Mouse (Mus musculus) lung, postnatal 0 days (tissue): ENCODE measurements around the gene Alox5. TPM values are rescaled to one million over a fixed set of nuclear protein-coding genes. Genes with fewer than 3 reads are reported as not detected.

ENCODE experiments used
- ATAC-seq: fragments of 200-750 bp; cut with Nextera tagmentation; 2 replicates; pipeline ENCODE4 v1.8.0; 2017; ENCODE audit warnings: moderate library complexity
- DNase-seq: peaks from one replicate; pipeline ENCODE4 v3.0.0-alpha.2; 2016; ENCODE audit warnings: low spot score
- H3K27ac ChIP-seq: fragments of 300-500 bp; sonication (generic); 2 replicates; pipeline ENCODE4 v1.5.1; 2014; ENCODE audit warnings: antibody characterized with exemption, mild to moderate bottlenecking, low read length, mixed read lengths
- H3K27me3 ChIP-seq: fragments of 300-500 bp; sonication (generic); replicated peaks from 2 replicates; pipeline ENCODE4 v1.6.1; 2014; ENCODE audit warnings: low read length, mixed read lengths; ENCODE audit not compliant: insufficient read depth
- H3K36me3 ChIP-seq: fragments of 300-500 bp; sonication (generic); 2 replicates; pipeline ENCODE4 v1.6.1; 2014; ENCODE audit warnings: low read length, mixed read lengths; ENCODE audit not compliant: insufficient read depth
- H3K4me1 ChIP-seq: fragments of 300-500 bp; sonication (generic); 2 replicates; pipeline ENCODE4 v1.6.1; 2014; ENCODE audit warnings: antibody characterized with exemption, low read depth, low read length, mixed read lengths; ENCODE audit not compliant: insufficient read depth
- H3K4me2 ChIP-seq: fragments of 300-500 bp; sonication (generic); replicated peaks from 2 replicates; pipeline ENCODE4 v1.6.1; 2014; ENCODE audit warnings: low read depth, mild to moderate bottlenecking, low read length, moderate library complexity, mixed read lengths
- H3K4me3 ChIP-seq: fragments of 300-500 bp; sonication (generic); 2 replicates; pipeline ENCODE4 v1.5.1; 2014; ENCODE audit warnings: low read depth, low read length
- H3K9ac ChIP-seq: fragments of 300-500 bp; sonication (generic); replicated peaks from 2 replicates; pipeline ENCODE4 v1.6.1; 2014; ENCODE audit warnings: low read depth, mild to moderate bottlenecking
- H3K9me3 ChIP-seq: fragments of 300-500 bp; sonication (generic); 2 replicates; pipeline ENCODE4 v1.6.1; 2016; ENCODE audit warnings: low read length, mixed read lengths
- CTCF ChIP-seq: IDR thresholded peaks from 2 replicates; pipeline ENCODE4 v1.5.1; 2016; ENCODE audit warnings: antibody characterized with exemption, mild to moderate bottlenecking
- EP300 ChIP-seq: IDR thresholded peaks from 2 replicates; pipeline ENCODE4 v1.6.1; 2016; ENCODE audit warnings: antibody characterized with exemption, mild to moderate bottlenecking, control low read depth
- WGBS: fragments of 180-500 bp; shearing (Covaris S2); extraction: QIAGEN DNeasy Blood & Tissue Kit; methylation state at CpG from one replicate; pipeline ENCODE4 v1.1.7; 2014; 5-methylcytosine and 5-hydroxymethylcytosine counted together
- polyA plus RNA-seq: library from polyadenylated mRNA; unstranded; fragments of >200 nt; fragmentation: Nextera tagmentation; extraction: Ambion mirVana; gene quantifications from 2 replicates; pipeline ENCODE4 v1.2.1, GENCODE M21; 2015

Alox5 gene
- polyA plus RNA-seq, 1 experiment from 2014 or later = 3.1 TPM

DNA sequence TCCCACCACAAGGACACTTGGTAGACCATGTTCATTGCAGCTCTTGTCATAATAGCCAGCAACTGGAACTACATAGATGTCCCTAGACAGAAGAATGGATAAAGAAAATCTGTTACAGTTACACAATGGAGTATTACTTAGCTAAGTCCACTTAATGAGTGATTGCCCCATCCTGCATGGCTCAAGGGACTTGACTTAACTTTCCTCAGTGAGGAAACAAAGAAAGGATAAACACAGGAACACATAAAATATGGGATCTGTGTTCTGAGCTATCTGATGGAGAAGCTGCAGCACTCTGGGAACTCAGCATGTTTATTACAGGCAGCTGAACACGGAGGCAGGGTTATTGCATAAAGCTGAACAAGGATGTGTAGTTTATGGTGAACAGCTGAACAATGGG, 24.1 kb upstream of the Alox5 start:
- no peak overlapping the region for H3K27ac ChIP-seq
- no peak overlapping the region for H3K4me3 ChIP-seq
- ATAC-seq (no peak), DNase-seq (no peak)
- no peaks in the 10 kb centered on the region for H3K36me3 ChIP-seq
- no peak overlapping the region for H3K4me2 ChIP-seq
- H3K9me3 ChIP-seq = no peaks in the 10 kb centered on the region
- WGBS = 59% methylated on average over 1 of the region's 1 CpGs
- H3K27me3 ChIP-seq = no peaks in the 10 kb centered on the region
- TF ChIP-seq CTCF (no peak), EP300 (no peak)
- no peaks in the 10 kb centered on the region for H3K4me1 ChIP-seq
- H3K9ac ChIP-seq = no peak overlapping the region

DNA sequence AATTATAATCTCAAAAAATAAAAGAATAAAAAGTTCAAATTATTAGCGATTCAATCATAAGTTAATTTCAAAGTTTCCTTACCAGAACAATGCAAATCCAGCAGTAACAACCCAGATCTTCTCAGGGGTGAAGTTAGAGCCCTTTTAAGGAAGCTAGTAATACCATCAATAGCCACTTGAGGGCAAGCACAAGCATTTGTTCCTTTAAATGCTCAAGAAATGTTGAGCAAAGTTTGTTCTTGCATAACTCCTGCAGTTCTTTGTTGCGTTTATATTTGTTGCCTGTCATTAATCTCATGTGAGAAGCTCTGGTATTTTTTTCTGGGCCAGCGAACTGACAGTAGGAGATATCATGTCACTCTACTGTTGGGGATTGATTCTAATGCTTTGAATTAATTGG, 7.1 kb upstream of the Alox5 start:
- Histone ChIP-seq H3K36me3 (no peaks in the 10 kb centered on the region), H3K27me3 (no peaks in the 10 kb centered on the region), H3K4me1 (no peaks in the 10 kb centered on the region), H3K9ac (no peak overlapping the region), H3K4me2 (no peak overlapping the region), H3K27ac (no peak overlapping the region), H3K9me3 (no peaks in the 10 kb centered on the region), H3K4me3 (no peak overlapping the region)
- no peak for ATAC-seq
- WGBS = 18% methylated on average over 3 of the region's 3 CpGs
- peak; percentile 66 for TF ChIP-seq CTCF
- TF ChIP-seq EP300 = no peak
- peak; percentile 84 for DNase-seq

DNA sequence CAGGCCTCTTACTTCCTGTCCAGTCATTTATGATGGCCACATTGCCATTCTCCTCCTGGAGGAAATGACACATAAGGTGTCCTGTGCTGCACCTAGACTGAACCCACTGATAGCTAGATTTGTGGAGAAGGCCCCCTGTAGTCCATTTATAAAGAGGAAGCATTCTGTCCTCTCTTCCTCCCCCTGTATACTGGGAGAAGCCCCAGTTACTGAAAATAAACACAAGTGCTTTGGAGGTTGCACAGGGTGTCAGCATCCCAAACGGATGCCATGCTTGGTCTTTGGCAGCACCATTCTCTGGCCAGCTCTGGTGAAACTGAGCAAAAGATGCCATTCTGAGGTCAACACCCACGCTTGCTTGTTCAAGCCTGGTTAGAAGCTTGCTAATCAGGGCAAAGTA, 1.7 kb downstream of the Alox5 start:
- TF ChIP-seq CTCF (no peak), EP300 (no peak)
- H3K4me1 ChIP-seq = 0 out of 2 replicates have a peak, but pooled peaks cover 4% of the 10 kb centered on the region
- H3K27me3 ChIP-seq = peaks cover 17% of the 10 kb centered on the region; the same call in 1 of the 2 replicates
- DNase-seq (no peak), ATAC-seq (no peak)
- no peaks in the 10 kb centered on the region for H3K36me3 ChIP-seq
- no peak overlapping the region for H3K4me3 ChIP-seq
- WGBS = 57% methylated on average over 2 of the region's 2 CpGs
- H3K27ac ChIP-seq = no peak overlapping the region
- no peaks in the 10 kb centered on the region for H3K9me3 ChIP-seq
- H3K9ac ChIP-seq = no peak overlapping the region
- no peak overlapping the region for H3K4me2 ChIP-seq

DNA sequence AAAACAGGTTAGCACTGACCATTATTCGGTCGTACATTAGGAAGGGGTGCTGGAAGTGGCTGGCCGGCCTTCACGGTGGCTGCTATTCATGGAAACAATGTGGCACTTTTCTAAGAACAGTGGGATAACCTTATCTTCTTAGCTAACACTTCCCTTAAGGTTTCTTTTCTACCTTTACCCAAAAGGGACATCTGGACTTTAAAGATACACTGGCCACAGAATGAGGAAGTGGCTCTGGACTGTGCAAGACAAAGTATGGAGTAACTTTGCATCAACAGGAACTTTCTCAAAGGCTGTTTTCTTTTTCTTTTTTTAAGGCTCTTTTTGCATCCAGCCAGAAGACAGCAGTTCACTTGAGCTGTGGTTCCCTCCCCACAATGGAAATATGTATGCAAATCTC, 2.2 kb downstream of the Alox5 start:
- H3K27me3 ChIP-seq = peaks cover 17% of the 10 kb centered on the region; the same call in 1 of the 2 replicates
- no peaks in the 10 kb centered on the region for H3K9me3 ChIP-seq
- no peak overlapping the region for H3K4me2 ChIP-seq
- DNase-seq = peak; percentile 13
- WGBS = 64% methylated on average over 4 of the region's 4 CpGs
- TF ChIP-seq EP300 (no peak), CTCF (no peak)
- no peak overlapping the region for H3K9ac ChIP-seq
- H3K36me3 ChIP-seq = no peaks in the 10 kb centered on the region
- no peak for ATAC-seq
- no peak overlapping the region for H3K4me3 ChIP-seq
- H3K27ac ChIP-seq = no peak overlapping the region
- 0 out of 2 replicates have a peak, but pooled peaks cover 4% of the 10 kb centered on the region for H3K4me1 ChIP-seq

DNA sequence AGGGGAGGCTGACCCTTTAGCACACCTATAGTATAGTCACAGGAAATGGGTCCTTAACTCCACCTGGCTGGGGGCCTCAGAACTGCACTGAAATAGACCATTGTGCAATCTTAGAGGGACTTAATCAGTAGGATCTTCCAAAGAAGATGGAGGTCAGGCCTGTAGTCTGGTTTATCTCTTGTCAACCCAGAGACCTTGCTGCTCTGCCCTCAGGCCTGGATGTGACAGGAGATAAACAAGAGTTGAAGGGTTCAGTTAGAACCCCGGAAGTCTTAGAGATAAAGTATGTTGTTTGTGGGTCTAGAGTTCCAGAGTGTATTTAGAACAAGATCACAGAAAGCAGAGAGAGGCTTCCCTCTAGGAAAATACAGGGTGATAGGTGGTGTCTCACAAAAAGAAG, 4.5 kb downstream of the Alox5 start:
- H3K36me3 ChIP-seq = no peaks in the 10 kb centered on the region
- WGBS = 35% methylated on average over 1 of the region's 1 CpGs
- ATAC-seq = no peak

DNA sequence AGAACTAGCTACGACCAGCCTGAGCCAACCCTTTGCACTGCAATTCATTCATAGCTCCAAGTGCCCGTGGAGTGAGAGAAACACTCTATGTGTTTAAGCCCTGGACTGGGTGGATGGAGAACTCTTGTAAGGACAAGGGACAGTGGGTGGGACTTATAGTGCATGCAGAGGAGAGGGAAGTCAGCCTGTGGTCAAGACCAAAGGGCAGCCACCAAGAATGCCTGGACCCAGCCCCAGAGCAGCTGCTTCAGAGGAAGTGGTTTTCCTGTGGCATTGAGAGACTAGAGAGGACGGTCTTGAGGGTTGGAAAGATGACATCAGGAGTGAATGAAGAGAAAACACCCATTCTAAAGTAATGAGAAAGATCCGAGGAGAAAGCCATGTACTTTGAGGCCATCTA, 5.2 kb downstream of the Alox5 start:
- no peak overlapping the region for H3K27ac ChIP-seq
- TF ChIP-seq CTCF = no peak
- no peak overlapping the region for H3K4me2 ChIP-seq
- 54% methylated on average over 4 of the region's 4 CpGs for WGBS
- ATAC-seq (no peak), DNase-seq (peak; percentile 49)
- no peaks in the 10 kb centered on the region for H3K36me3 ChIP-seq
- H3K9me3 ChIP-seq = no peaks in the 10 kb centered on the region
- no peak overlapping the region for H3K9ac ChIP-seq
- H3K4me1 ChIP-seq = 0 out of 2 replicates have a peak, but pooled peaks cover 2% of the 10 kb centered on the region
- no peak overlapping the region for H3K4me3 ChIP-seq
- H3K27me3 ChIP-seq = peaks cover 10% of the 10 kb centered on the region; the same call in 1 of the 2 replicates

More for the DNA sequence above, 4.5 kb downstream of the Alox5 start:
- H3K9me3 ChIP-seq = no peaks in the 10 kb centered on the region
- peaks cover 17% of the 10 kb centered on the region; the same call in 1 of the 2 replicates for H3K27me3 ChIP-seq
- H3K4me1 ChIP-seq = 0 out of 2 replicates have a peak, but pooled peaks cover 4% of the 10 kb centered on the region
- H3K4me2 ChIP-seq = no peak overlapping the region
- H3K27ac ChIP-seq = no peak overlapping the region
- no peak for DNase-seq
- no peak overlapping the region for H3K9ac ChIP-seq
- H3K4me3 ChIP-seq = no peak overlapping the region
- TF ChIP-seq EP300 = no peak
- 0 out of 2 replicates have a peak, but pooled peaks have one; percentile 4 for TF ChIP-seq CTCF

DNA sequence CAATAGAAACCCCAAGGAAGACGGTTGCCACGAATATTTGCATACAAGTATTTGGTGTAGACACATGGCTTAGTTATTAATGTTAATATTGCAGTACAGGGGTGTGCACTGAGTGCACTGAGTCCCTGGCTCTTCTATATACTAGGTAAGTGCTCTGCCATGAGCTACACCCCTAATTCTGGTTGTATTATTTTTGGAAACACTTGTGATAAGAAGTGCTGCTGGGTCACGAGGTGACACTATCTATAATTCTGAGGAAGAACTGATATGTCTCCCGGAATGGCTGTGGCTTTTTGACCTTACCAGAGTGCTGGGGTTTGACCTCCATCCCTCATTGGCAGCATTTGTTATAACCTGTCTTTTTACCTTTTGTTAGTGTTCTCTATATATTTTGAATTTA, 20.1 kb downstream of the Alox5 start:
- Histone ChIP-seq H3K9me3 (no peaks in the 10 kb centered on the region), H3K4me3 (no peak overlapping the region), H3K27me3 (no peaks in the 10 kb centered on the region), H3K9ac (no peak overlapping the region), H3K4me1 (no peaks in the 10 kb centered on the region), H3K36me3 (no peaks in the 10 kb centered on the region), H3K4me2 (no peak overlapping the region), H3K27ac (no peak overlapping the region)
- ATAC-seq (no peak), DNase-seq (no peak)
- 53% methylated on average over 4 of the region's 4 CpGs for WGBS
- TF ChIP-seq CTCF = no peak
- TF ChIP-seq EP300 = no peak
